Comparison of ENCODE assay signal across 17 mouse cellular contexts in genomic region chr19:8719037-8719436, GRCm38 (mm10). TPM values are rescaled to one million over a fixed set of nuclear protein-coding genes. Genes with fewer than 3 reads are reported as not detected.
DNase-seq lines count a peak whose midpoint lies in the region; ATAC-seq and TF ChIP-seq lines count a peak whose summit lies in the region.
"Not testable (repeated sequence)": the region's sequence is repeated elsewhere in the genome, so short reads cannot be mapped to it uniquely, and the experiment has no call there.
"Had no signal": no experiment of that assay in that cellular context is flagged by ENCODE, and none has a peak within 500 bp of the region (broad histone marks: within the 10 kb centered on the region; RNA-seq: fewer than 3 reads in every experiment).

No protein-coding gene starts in this region.

- H3K27me3 ChIP-seq in CH12.LX (replicated peaks); liver, embryonic 16.5 days (ENCODE audit: control insufficient read depth, insufficient read depth, low read depth, low read length); midbrain, postnatal 0 days (ENCODE audit: insufficient read depth, low read length): not testable (repeated sequence)

- dilution Hi-C loops in CH12.LX (cut with MboI; ENCODE audit: extremely low pct_ligation_motif_present, extremely low pct_unique_long_range_greater_than_20kb, low sequenced_read_pairs), result not testable (repeated sequence)

- DNase-seq in 3T3-L1 (ENCODE audit: low read depth, low spot score), result peak; percentile 64
- DNase-seq in CH12.LX (ENCODE audit: extremely low read depth); midbrain, postnatal 0 days (ENCODE audit: low spot score): not testable (repeated sequence)
- DNase-seq in cerebellum, adult 9-10 months, result peak; percentile 43
- peak; percentile 61 for DNase-seq in induced T-regulatory cell, adult 2 months (ENCODE audit: low read depth)
- peak; percentile 26 for DNase-seq in liver

- TF ChIP-seq POLR2A in CH12.LX (IDR thresholded peaks at IDR 0.05; ENCODE audit: low read depth, low read length), result not testable (repeated sequence)

- not testable (repeated sequence) for H3K9ac ChIP-seq in CH12.LX (ENCODE audit: insufficient read depth, low read depth); liver, embryonic 16.5 days (ENCODE audit: low read depth, low read length); midbrain, postnatal 0 days (replicated peaks; ENCODE audit: low read length, poor library complexity, severe bottlenecking)

- peak in 1 of 2 experiments; percentile 62; a peak in 2 of 4 replicates for TF ChIP-seq CTCF in CH12.LX (conservative IDR thresholded peaks at IDR 0.05 in 1 of 2, IDR thresholded peaks at IDR 0.05 in 1 of 2; ENCODE audit: low read depth in 2 of 2, low read length in 2 of 2)
- peak; percentile 45 for TF ChIP-seq CTCF in midbrain, postnatal 0 days (IDR thresholded peaks at IDR 0.05)

- not testable (repeated sequence) for H3K36me3 ChIP-seq in CH12.LX (replicated peaks in 1 of 2; ENCODE audit: control insufficient read depth in 1 of 2, insufficient read depth in 1 of 2, low read length in 1 of 2); liver, embryonic 16.5 days (ENCODE audit: control insufficient read depth, insufficient read depth); midbrain, postnatal 0 days (ENCODE audit: insufficient read depth, low read length)

- not testable (repeated sequence) for TF ChIP-seq EP300 in CH12.LX (IDR thresholded peaks at IDR 0.05; ENCODE audit: low read length)

- not testable (repeated sequence) for H3K9me3 ChIP-seq in CH12.LX (replicated peaks; ENCODE audit: low read length); liver, embryonic 16.5 days (replicated peaks; ENCODE audit: control insufficient read depth, low read length); midbrain, postnatal 0 days (ENCODE audit: low read length)

- not testable (repeated sequence) for ATAC-seq in liver, embryonic 16.5 days (ENCODE audit: low read depth); midbrain, postnatal 0 days (ENCODE audit: low FRiP score)

- H3K4me1 ChIP-seq in CH12.LX (ENCODE audit: control insufficient read depth in 1 of 2, insufficient read depth in 2 of 2), result peaks cover 0 to 56% of the 10 kb centered on the region in 2 experiments; a peak in 2 of 4 replicates
- H3K4me1 ChIP-seq in liver, embryonic 16.5 days (ENCODE audit: control insufficient read depth, low read depth, low read length), result peaks cover 49% of the 10 kb centered on the region
- H3K4me1 ChIP-seq in midbrain, postnatal 0 days (ENCODE audit: insufficient read depth, low read length), result not testable (repeated sequence)

- in situ Hi-C loops in CH12.LX (cut with MboI; ENCODE audit: low pct_ligation_motif_present, low pct_unique_long_range_greater_than_20kb, low sequenced_read_pairs), result not testable (repeated sequence)

- TF ChIP-seq RAD21 in CH12.LX (IDR thresholded peaks at IDR 0.05; ENCODE audit: low read depth, low read length), result not testable (repeated sequence)

- H3K4me2 ChIP-seq in CH12.LX (ENCODE audit: insufficient read depth, low read depth, poor library complexity, severe bottlenecking); liver, embryonic 16.5 days (ENCODE audit: low read depth, low read length); midbrain, postnatal 0 days (ENCODE audit: low read depth, low read length, poor library complexity, severe bottlenecking): not testable (repeated sequence)

- H3K27ac ChIP-seq in CH12.LX (ENCODE audit: insufficient read depth, low read depth); midbrain, postnatal 0 days (ENCODE audit: low read depth, low read length): not testable (repeated sequence)
- H3K27ac ChIP-seq in liver, embryonic 16.5 days (ENCODE audit: low read length), result peak overlapping the region; percentile 40; the same call in 1 of the 2 replicates

- not testable (repeated sequence) for H3K4me3 ChIP-seq in CH12.LX (replicated peaks in 1 of 3; ENCODE audit: low read depth in 2 of 3, low read length in 2 of 3, poor library complexity in 1 of 3); liver, embryonic 16.5 days (ENCODE audit: low read depth, low read length); midbrain, postnatal 0 days (ENCODE audit: low read depth, low read length)

- H3K79me2 ChIP-seq in CH12.LX (replicated peaks; ENCODE audit: control insufficient read depth, extremely low read depth, insufficient read depth, poor library complexity, severe bottlenecking), result peaks cover 20% of the 10 kb centered on the region

TF ChIP-seq in CH12.LX, 34 proteins besides CTCF, POLR2A, EP300 and RAD21:
- 0 out of 2 replicates have a peak, but pooled peaks have one; percentile 57 for TF ChIP-seq MYC (IDR thresholded peaks at IDR 0.05; ENCODE audit: low read depth, low read length)

RNA-seq across cellular contexts. Expression of gene Slc3a2, which starts 4.1 kb away (rescaled TPM):
- total RNA-seq in CH12.LX (2012; rRNA removed) (177 and 269 TPM in 2 replicates), CH12.LX (2014; rRNA removed) (251 and 284 TPM in 2 replicates)
- polyA plus RNA-seq in CH12.LX (2012; ENCODE audit: insufficient read length, low read depth), result 432 and 478 TPM in 2 replicates
- 133 and 137 TPM in 2 replicates for polyA plus RNA-seq in liver, embryonic 16.5 days (2015; fragmentation: Nextera tagmentation; extraction: Ambion mirVana)
- total RNA-seq in midbrain, postnatal 0 days (2014; rRNA removed), result 111 and 133 TPM in 2 replicates
- polyA plus RNA-seq in midbrain, postnatal 0 days (2015; fragmentation: Nextera tagmentation; extraction: Ambion mirVana), result 212 and 223 TPM in 2 replicates

RNA-seq across cellular contexts. Expression of gene Wdr74, which starts 16.6 kb away (rescaled TPM):
- 133 and 179 TPM in 2 replicates for total RNA-seq in CH12.LX (2012; rRNA removed)
- total RNA-seq in CH12.LX (2014; rRNA removed), result 182 and 203 TPM in 2 replicates
- polyA plus RNA-seq in CH12.LX (2012; ENCODE audit: insufficient read length, low read depth), result 208 and 235 TPM in 2 replicates
- polyA plus RNA-seq in liver, embryonic 16.5 days (2015; fragmentation: Nextera tagmentation; extraction: Ambion mirVana), result 40.0 and 48.3 TPM in 2 replicates
- total RNA-seq in midbrain, postnatal 0 days (2014; rRNA removed), result 50.9 and 65.7 TPM in 2 replicates
- polyA plus RNA-seq in midbrain, postnatal 0 days (2015; fragmentation: Nextera tagmentation; extraction: Ambion mirVana), result 85.9 and 88.2 TPM in 2 replicates

RNA-seq across cellular contexts. Expression of gene 1700092M07Rik, which starts 21.5 kb away (rescaled TPM):
- total RNA-seq in CH12.LX (2012; rRNA removed) (3.8 and 4.8 TPM in 2 replicates), CH12.LX (2014; rRNA removed) (1.0 and 2.4 TPM in 2 replicates)
- polyA plus RNA-seq in CH12.LX (2012; ENCODE audit: insufficient read length, low read depth), result 3.1 and 4.3 TPM in 2 replicates
- 0.45 and 0.63 TPM in 2 replicates for polyA plus RNA-seq in liver, embryonic 16.5 days (2015; fragmentation: Nextera tagmentation; extraction: Ambion mirVana)
- not detected in 2 replicates for total RNA-seq in midbrain, postnatal 0 days (2014; rRNA removed)
- 0.64 TPM in 1 of 2 replicates, not detected in the other for polyA plus RNA-seq in midbrain, postnatal 0 days (2015; fragmentation: Nextera tagmentation; extraction: Ambion mirVana)
- total RNA-seq: forebrain, postnatal 0 days; gastrocnemius, adult 8-10 months; heart, adult 8-10 months; left cerebral cortex, postnatal 14 days; monocyte, adult 5-6 weeks had no signal
- polyA plus RNA-seq: activated CD4-positive, CD25-positive, alpha-beta regulatory T cell, adult 4 months; adrenal gland, adult 2 months; large intestine, adult 2 months; liver, adult 2 months; small intestine, adult 2 months had no signal

RNA-seq across cellular contexts. Expression of gene Stx5a, which starts 22.2 kb away (rescaled TPM):
- 47.5 and 48.1 TPM in 2 replicates for total RNA-seq in CH12.LX (2012; rRNA removed)
- 49.1 and 49.7 TPM in 2 replicates for total RNA-seq in CH12.LX (2014; rRNA removed)
- 35.2 and 39.3 TPM in 2 replicates for polyA plus RNA-seq in CH12.LX (2012; ENCODE audit: insufficient read length, low read depth)
- 57.8 and 59.8 TPM in 2 replicates for polyA plus RNA-seq in liver, embryonic 16.5 days (2015; fragmentation: Nextera tagmentation; extraction: Ambion mirVana)
- total RNA-seq in midbrain, postnatal 0 days (2014; rRNA removed), result 112 and 147 TPM in 2 replicates
- 104 and 106 TPM in 2 replicates for polyA plus RNA-seq in midbrain, postnatal 0 days (2015; fragmentation: Nextera tagmentation; extraction: Ambion mirVana)

RNA-seq across cellular contexts. Expression of gene Nxf1, which starts 37.8 kb away (rescaled TPM):
- total RNA-seq in CH12.LX (2012; rRNA removed) (66.5 and 83.6 TPM in 2 replicates), CH12.LX (2014; rRNA removed) (101 and 102 TPM in 2 replicates)
- polyA plus RNA-seq in CH12.LX (2012; ENCODE audit: insufficient read length, low read depth), result 136 and 160 TPM in 2 replicates
- 77.8 and 87.7 TPM in 2 replicates for polyA plus RNA-seq in liver, embryonic 16.5 days (2015; fragmentation: Nextera tagmentation; extraction: Ambion mirVana)
- total RNA-seq in midbrain, postnatal 0 days (2014; rRNA removed), result 67.4 and 75.6 TPM in 2 replicates
- polyA plus RNA-seq in midbrain, postnatal 0 days (2015; fragmentation: Nextera tagmentation; extraction: Ambion mirVana), result 90.0 and 92.8 TPM in 2 replicates
